Mouse (Mus musculus): ENCODE data around the gene Catsper4.

Catsper4 gene

DNA sequence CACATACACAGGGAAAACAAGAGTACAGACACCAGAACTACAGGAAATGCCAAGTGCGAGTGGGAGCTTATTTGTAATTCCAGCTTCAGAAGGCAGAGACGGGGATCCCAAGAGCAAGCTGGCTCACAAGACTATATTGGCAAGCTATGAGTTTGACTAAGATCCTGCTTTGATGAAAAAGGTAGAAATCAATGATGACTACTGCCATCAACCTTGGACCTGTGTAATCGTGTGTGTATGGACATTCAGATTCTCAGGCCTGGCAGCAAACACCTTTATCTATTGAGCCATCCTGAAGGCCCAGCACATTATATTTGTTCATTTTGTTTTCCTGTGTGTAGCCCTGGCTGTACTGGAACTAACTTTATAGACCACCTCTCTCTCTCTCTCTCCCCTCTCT lies 43.5 kb downstream of the Catsper4 start:
- no peak for DNase-seq (ENCODE audit: low read depth, low spot score)

DNA sequence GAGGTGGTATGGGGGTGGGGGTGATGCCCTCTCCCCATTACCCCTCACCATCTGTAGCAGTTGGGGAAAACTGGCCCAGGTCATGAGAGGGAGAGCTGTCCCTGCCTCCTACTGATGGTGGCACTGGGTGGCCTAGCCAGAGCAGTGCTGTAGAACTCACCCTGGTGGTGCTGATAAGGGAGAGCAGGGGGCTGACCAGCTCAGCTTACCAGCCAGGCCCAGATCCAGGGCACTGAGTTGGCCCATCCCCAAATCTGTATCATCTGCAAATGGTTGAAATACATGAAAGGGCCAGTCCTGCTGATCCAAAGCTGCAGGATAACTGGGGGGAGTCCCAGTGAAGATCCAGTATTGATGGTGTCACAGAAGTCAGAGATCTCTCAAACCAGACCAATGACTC lies 45.4 kb downstream of the Catsper4 start:
- no peak for DNase-seq (ENCODE audit: low read depth, low spot score)

DNA sequence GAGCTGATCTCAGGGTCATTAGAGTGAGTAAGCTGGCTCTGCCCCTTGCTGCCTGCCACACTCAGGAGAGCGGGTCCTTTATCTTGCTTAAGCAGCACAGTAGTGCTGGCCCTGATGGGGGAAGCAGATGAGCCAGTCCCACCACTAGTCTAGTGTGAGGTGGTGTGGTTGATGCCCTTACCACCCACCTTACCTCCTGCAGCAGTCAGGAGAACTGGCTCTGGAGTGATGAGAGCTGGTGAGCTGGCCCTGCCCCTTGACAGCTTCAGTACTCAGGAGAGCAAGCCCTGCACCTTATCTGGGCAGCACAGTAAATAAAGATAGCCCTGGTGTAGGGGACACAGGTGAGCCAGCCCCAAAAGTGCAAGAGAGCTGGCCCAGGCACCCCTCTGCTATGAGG lies 46.1 kb downstream of the Catsper4 start:
- DNase-seq (ENCODE audit: low read depth, low spot score) = no peak

DNA sequence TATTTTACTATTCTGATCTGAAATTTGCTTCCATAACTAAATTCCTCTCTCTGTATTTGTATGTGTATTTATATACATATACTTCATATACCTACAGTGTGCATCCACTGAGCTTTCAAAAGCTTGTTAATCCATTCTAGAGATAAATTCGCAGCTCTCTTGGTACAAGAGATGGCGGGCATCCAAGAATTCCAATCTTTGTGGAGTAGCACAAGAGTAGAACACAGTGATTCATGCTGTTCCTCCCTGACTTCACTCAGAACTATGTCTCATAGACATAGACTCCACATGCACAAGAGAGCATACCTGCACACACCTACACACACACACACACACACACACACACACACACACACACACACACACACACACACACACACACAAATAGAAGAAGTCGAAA lies 54.8 kb downstream of the Catsper4 start:
- DNase-seq (ENCODE audit: low read depth, low spot score) = no peak

DNA sequence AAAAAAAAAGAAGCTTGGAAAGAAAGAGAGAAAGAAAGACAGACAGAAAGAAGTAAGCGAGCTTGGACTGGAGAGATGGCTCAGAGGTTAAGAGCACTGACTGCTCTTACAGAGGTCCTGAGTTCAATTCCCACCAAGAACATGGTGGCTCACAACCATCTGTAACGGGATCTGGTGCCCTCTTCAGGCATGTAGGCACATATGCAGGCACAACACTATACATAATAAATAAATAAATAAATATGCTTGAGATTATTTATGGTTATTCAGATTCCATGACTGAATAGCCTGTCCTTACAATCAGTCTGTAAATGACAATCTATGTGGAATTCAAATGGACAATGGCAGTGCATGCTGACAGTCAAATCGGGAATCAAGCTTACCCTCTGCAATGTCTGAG lies 60.3 kb downstream of the Catsper4 start:
- peak; percentile 47 for DNase-seq (ENCODE audit: low read depth, low spot score)

DNA sequence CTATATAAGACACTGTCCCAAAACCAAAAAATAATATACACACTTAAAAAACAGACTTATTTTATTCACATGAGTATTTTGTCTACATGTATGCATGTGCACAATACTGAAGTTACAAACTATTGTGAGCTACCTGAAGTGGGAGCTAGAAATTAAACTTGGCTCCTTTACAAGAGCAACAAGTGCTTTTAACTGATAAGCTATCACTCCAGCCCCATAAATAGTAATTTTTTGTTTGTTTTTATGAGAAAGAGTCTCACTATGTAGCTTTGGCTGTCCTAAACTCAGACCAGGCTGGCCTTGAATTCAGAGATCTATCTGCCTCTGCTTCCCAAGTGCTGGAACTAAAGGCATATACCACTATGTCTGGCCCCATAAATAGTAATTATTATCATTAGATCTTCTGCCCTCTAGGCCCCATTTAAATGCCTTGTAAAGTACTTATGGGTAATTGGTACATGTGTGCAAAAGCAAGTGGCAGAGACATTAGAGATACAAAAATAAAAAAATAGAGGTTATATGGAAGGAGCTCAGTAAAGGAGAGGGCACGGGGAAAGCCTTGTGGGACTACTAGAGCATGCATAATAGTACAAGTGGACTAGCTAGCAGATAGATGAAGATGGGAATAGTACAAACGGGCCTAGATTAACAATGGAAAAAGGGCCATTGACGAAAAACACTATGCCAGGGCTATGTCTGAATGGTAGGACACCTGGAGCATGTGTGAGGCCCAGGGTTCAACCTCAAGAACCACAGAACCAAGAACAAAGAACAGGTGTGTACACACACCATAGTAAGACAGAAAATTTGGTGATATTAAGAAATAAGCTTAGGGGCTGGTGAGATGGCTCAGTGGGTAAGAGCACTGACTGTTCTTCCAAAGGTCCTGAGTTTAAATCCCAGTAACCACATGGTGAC lies 61.4 kb downstream of the Catsper4 start:
- DNase-seq (ENCODE audit: low read depth, low spot score) = peak; percentile 35

DNA sequence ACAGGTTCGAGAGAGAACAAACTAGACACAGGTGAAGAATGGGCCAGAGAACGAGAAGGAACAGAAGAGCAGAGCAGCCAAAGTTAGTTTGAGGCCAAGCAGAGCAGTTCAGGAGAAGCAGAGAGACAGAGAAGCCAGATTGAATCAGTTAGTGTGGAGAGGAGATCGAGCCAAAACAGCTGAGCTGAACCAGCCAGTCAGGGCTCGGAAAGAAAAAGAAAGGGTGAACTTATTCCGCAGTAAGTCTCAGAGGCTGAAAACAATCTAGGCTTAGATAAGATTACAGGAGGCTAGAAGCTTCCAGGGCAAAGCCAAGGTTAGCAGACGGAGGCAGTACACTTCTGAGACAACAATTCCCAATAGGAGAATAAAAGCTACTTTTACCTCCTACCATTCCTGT lies 62.2 kb downstream of the Catsper4 start:
- DNase-seq (ENCODE audit: low read depth, low spot score) = no peak

DNA sequence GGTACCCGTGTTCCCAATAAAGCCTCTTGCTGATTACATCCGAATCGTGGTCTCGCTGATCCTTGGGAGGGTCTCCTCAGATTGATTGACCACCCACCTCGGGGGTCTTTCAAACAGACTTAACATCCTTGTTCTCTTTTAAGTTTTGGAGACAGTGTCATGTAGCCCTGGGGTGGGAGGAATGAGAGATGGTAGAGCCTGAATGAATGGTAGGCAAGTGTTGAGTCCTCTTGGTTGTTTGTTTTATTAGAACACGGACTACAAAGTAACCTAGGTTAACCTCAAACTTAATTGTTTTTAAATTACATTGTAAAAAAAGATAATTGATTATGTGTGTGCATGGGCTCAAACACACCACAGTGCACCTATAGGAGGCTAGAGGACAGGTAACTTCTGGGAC lies 62.6 kb downstream of the Catsper4 start:
- no peak for DNase-seq (ENCODE audit: low read depth, low spot score)
